Mouse (Mus musculus) hematopoietic stem cell, adult 5-6 weeks (primary cell): ENCODE measurements around the gene Sycp3. TPM values are rescaled to one million over a fixed set of nuclear protein-coding genes. Genes with fewer than 3 reads are reported as not detected.

ENCODE experiments used
- ATAC-seq, 2 experiments: fragments of 125-278 bp in 1 of 2; replicated peaks in 1 of 2; 2 replicates each; pipeline ENCODE4 v1.8.0; 2016 to 2017; ENCODE audit warnings: inconsistent platforms in 2 of 2, mild to moderate bottlenecking in 2 of 2, moderate number of reproducible peaks in 2 of 2, low read depth in 1 of 2, moderate TSS enrichment in 1 of 2; ENCODE audit not compliant: low FRiP score in 2 of 2, poor library complexity in 2 of 2, severe bottlenecking in 2 of 2, insufficient read depth in 1 of 2, low TSS enrichment in 1 of 2
- total RNA-seq: library from RNA; stranded (forward); fragments of 172-1452, 232-1000 nt; gene quantifications from 2 replicates; pipeline ENCODE4 v1.2.3, GENCODE M21; 2017

Gene Sycp3
- total RNA-seq, 1 experiment from 2014 or later, result 1.6 TPM

GRCm38 (mm10) chr10:88522795-88523194 is 63.4 kb downstream of the Sycp3 start:
- no peak for ATAC-seq

Other genes starting within 250 kb of the Sycp3 start
- gene Dram1, start 80.5 kb upstream of the Sycp3 start, total RNA-seq, result 1.5 and 7.1 TPM in 2 replicates
- gene Gnptab, start 80.4 kb upstream of the Sycp3 start, total RNA-seq, result 55.6 and 65.2 TPM in 2 replicates
- 13.3 and 13.8 TPM in 2 replicates for gene Chpt1, start 44.5 kb downstream of the Sycp3 start, total RNA-seq
- not detected in 2 replicates for gene Mybpc1, start 145.6 kb downstream of the Sycp3 start, total RNA-seq
- gene Spic, start 225.4 kb downstream of the Sycp3 start, total RNA-seq, result 2.8 and 3.6 TPM in 2 replicates